18 mouse cellular contexts compared by ENCODE assay signal in the genomic region with DNA sequence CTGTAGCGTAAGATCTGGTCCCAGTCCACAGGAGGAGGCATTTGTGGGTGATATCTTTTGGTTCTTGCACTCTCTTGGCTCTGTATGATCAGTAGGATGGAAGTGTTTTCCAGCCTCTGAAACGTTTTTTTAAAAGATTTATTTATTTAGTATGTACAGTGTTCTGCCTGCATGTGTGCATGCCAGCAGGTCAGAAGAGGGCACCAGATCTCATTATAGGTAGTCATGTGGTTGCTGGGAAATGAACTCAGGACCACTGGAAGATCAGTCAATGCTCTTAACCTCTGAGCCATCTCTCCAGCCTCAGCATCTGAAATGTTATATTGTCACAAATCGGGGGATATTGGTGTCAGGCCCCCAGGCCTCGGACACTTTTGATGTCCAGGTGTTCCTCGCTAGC.
"Had no signal": no experiment of that assay in that cellular context is flagged by ENCODE, and none has a peak within 500 bp of the region (broad histone marks: within the 10 kb centered on the region; RNA-seq: fewer than 3 reads in every experiment).

No protein-coding gene starts in this region.

- DNase-seq: kidney, adult 11 months; kidney, adult 8-10 months; liver; liver, embryonic 13.5 days; lung, embryonic 14.5 days; right cerebral cortex, adult 18-20 months; spleen, adult 18-20 months; thymus, adult 2 months; thymus, postnatal 25 days had no signal

- H3K36me3 ChIP-seq: limb, embryonic 10.5 days; limb, embryonic 13.5 days; liver, embryonic 13.5 days; midbrain, embryonic 10.5 days; midbrain, embryonic 13.5 days; neural tube, embryonic 12.5 days; neural tube, embryonic 15.5 days had no signal

- ATAC-seq: inflammation-experienced regulatory T-cells, adult 6 months; lung, postnatal 0 days; midbrain, embryonic 13.5 days had no signal

- H3K27me3 ChIP-seq: limb, embryonic 13.5 days; liver, embryonic 13.5 days; midbrain, embryonic 13.5 days; neural tube, embryonic 12.5 days; neural tube, embryonic 15.5 days had no signal

- H3K4me3 ChIP-seq: limb, embryonic 10.5 days; limb, embryonic 13.5 days; liver, embryonic 13.5 days; megakaryocyte, embryonic 14.5 days; midbrain, embryonic 10.5 days; midbrain, embryonic 13.5 days; neural tube, embryonic 12.5 days; neural tube, embryonic 15.5 days had no signal

- H3K27ac ChIP-seq: limb, embryonic 10.5 days; limb, embryonic 13.5 days; liver, embryonic 13.5 days; midbrain, embryonic 10.5 days; midbrain, embryonic 13.5 days; neural tube, embryonic 12.5 days; neural tube, embryonic 15.5 days had no signal

- H3K9ac ChIP-seq: limb, embryonic 13.5 days; liver, embryonic 13.5 days; lung, embryonic 14.5 days; midbrain, embryonic 13.5 days; neural tube, embryonic 12.5 days; neural tube, embryonic 15.5 days had no signal

- H3K4me1 ChIP-seq: limb, embryonic 10.5 days; limb, embryonic 13.5 days; liver, embryonic 13.5 days; neural tube, embryonic 12.5 days had no signal

- H3K4me2 ChIP-seq: limb, embryonic 13.5 days; liver, embryonic 13.5 days; lung, embryonic 14.5 days; midbrain, embryonic 13.5 days; neural tube, embryonic 12.5 days; neural tube, embryonic 15.5 days had no signal

- H3K9me3 ChIP-seq: limb, embryonic 10.5 days; liver, embryonic 13.5 days; neural tube, embryonic 15.5 days had no signal
